Comparison of ENCODE assay signal across 8 mouse cellular contexts in genomic region chr3:94648755-94649590, GRCm38 (mm10). TPM values are rescaled to one million over a fixed set of nuclear protein-coding genes. Genes with fewer than 3 reads are reported as not detected.
DNase-seq lines count a peak whose midpoint lies in the region; ATAC-seq and TF ChIP-seq lines count a peak whose summit lies in the region.

No protein-coding gene starts in this region.

- TF ChIP-seq POLR2A in cerebellum, adult 2 months (IDR thresholded peaks at IDR 0.05; ENCODE audit: borderline replicate concordance, insufficient read depth, low read length), result no peak

- POLR2A ChIA-PET in Patski (lab: Charles Lee), result no interaction called here

- H3K27ac ChIP-seq in hindbrain, embryonic 10.5 days, result peak overlapping the region; percentile 29
- no peak overlapping the region for H3K27ac ChIP-seq in hindbrain, embryonic 14.5 days
- peak overlapping the region; percentile 48 for H3K27ac ChIP-seq in heart, embryonic 15.5 days
- H3K27ac ChIP-seq in lung, embryonic 15.5 days, result peak overlapping the region; percentile 87
- H3K27ac ChIP-seq in cerebellum, adult 2 months (ENCODE audit: insufficient read depth, low read length), result no peak overlapping the region

- no peaks in the 10 kb centered on the region for H3K9me3 ChIP-seq in hindbrain, embryonic 10.5 days
- H3K9me3 ChIP-seq in hindbrain, embryonic 14.5 days (ENCODE audit: control insufficient read depth, low read length), result no peaks in the 10 kb centered on the region
- H3K9me3 ChIP-seq in heart, embryonic 15.5 days (replicated peaks), result no peaks in the 10 kb centered on the region
- H3K9me3 ChIP-seq in lung, embryonic 15.5 days, result no peaks in the 10 kb centered on the region

- TF ChIP-seq CTCF in Patski (IDR thresholded peaks at IDR 0.05), result no peak
- no peak for TF ChIP-seq CTCF in cerebellum, adult 2 months (IDR thresholded peaks at IDR 0.05; ENCODE audit: borderline replicate concordance, insufficient read depth, low read depth, low read length)

- DNase-seq in hindbrain, embryonic 10.5 days (ENCODE audit: low spot score), result peak; percentile 2
- no peak for DNase-seq in hindbrain, embryonic 14.5 days (ENCODE audit: low spot score)
- peak; percentile 90 for DNase-seq in Patski (ENCODE audit: low read depth, low spot score)
- no peak for DNase-seq in spleen, postnatal 36 days (ENCODE audit: low spot score in 2 of 2)
- DNase-seq in cerebellum, adult 2 months, result no peak
- no peak for DNase-seq in spleen, adult 18-20 months

- 47% methylated on average over 6 of the region's 6 CpGs for WGBS in hindbrain, embryonic 10.5 days
- WGBS in hindbrain, embryonic 14.5 days, result 58% methylated on average over 6 of the region's 6 CpGs
- 30% methylated on average over 6 of the region's 6 CpGs for WGBS in heart, embryonic 15.5 days
- 11% methylated on average over 6 of the region's 6 CpGs for WGBS in lung, embryonic 15.5 days
- 24% methylated on average over 6 of the region's 6 CpGs for WGBS in cerebellum, adult 2 months

- no peak overlapping the region for H3K4me3 ChIP-seq in hindbrain, embryonic 10.5 days
- no peak overlapping the region for H3K4me3 ChIP-seq in hindbrain, embryonic 14.5 days (replicated peaks; ENCODE audit: low read length)
- H3K4me3 ChIP-seq in heart, embryonic 15.5 days, result no peak overlapping the region
- H3K4me3 ChIP-seq in lung, embryonic 15.5 days, result no peak overlapping the region
- no peak overlapping the region for H3K4me3 ChIP-seq in cerebellum, adult 2 months (replicated peaks; ENCODE audit: insufficient read depth, low read depth, low read length)

- no peaks in the 10 kb centered on the region for H3K27me3 ChIP-seq in hindbrain, embryonic 10.5 days (ENCODE audit: insufficient read depth, poor library complexity, severe bottlenecking)
- no peaks in the 10 kb centered on the region for H3K27me3 ChIP-seq in hindbrain, embryonic 14.5 days (ENCODE audit: control insufficient read depth, insufficient read depth, low read length)
- H3K27me3 ChIP-seq in Patski, result no peaks in the 10 kb centered on the region
- no peaks in the 10 kb centered on the region for H3K27me3 ChIP-seq in heart, embryonic 15.5 days
- H3K27me3 ChIP-seq in lung, embryonic 15.5 days, result no peaks in the 10 kb centered on the region
- no peaks in the 10 kb centered on the region for H3K27me3 ChIP-seq in cerebellum, adult 2 months (ENCODE audit: control insufficient read depth, insufficient read depth, low read length)

- CTCF ChIA-PET in Patski (lab: Charles Lee), result no interaction called here

- no peak for ATAC-seq in hindbrain, embryonic 14.5 days (ENCODE audit: low FRiP score)
- peak; percentile 97 for ATAC-seq in Patski
- ATAC-seq in heart, embryonic 15.5 days (replicated peaks; ENCODE audit: insufficient number of reproducible peaks, insufficient read depth, low FRiP score, low read depth), result peak; percentile 75
- peak; percentile 82 for ATAC-seq in lung, embryonic 15.5 days (ENCODE audit: borderline replicate concordance, extremely low read depth, low FRiP score, low TSS enrichment)

- no peak overlapping the region for H3K4me2 ChIP-seq in hindbrain, embryonic 14.5 days (replicated peaks)
- H3K4me2 ChIP-seq in heart, embryonic 15.5 days, result no peak overlapping the region
- no peak overlapping the region; the same call in 1 of the 2 replicates for H3K4me2 ChIP-seq in lung, embryonic 15.5 days

- no peak overlapping the region for H3K9ac ChIP-seq in hindbrain, embryonic 14.5 days
- H3K9ac ChIP-seq in heart, embryonic 15.5 days, result no peak overlapping the region
- no peak overlapping the region for H3K9ac ChIP-seq in lung, embryonic 15.5 days

- no peaks in the 10 kb centered on the region for H3K36me3 ChIP-seq in hindbrain, embryonic 10.5 days
- H3K36me3 ChIP-seq in hindbrain, embryonic 14.5 days (replicated peaks; ENCODE audit: control insufficient read depth, insufficient read depth), result no peaks in the 10 kb centered on the region
- H3K36me3 ChIP-seq in heart, embryonic 15.5 days, result no peaks in the 10 kb centered on the region
- no peaks in the 10 kb centered on the region for H3K36me3 ChIP-seq in lung, embryonic 15.5 days

- in situ Hi-C loops in Patski (cut with MboI; ENCODE audit: low pct_unique_long_range_greater_than_20kb), result no loop called here

- H3K4me1 ChIP-seq in hindbrain, embryonic 10.5 days (replicated peaks), result peaks cover 14% of the 10 kb centered on the region
- H3K4me1 ChIP-seq in hindbrain, embryonic 14.5 days (replicated peaks; ENCODE audit: control insufficient read depth, insufficient read depth, low read length), result no peaks in the 10 kb centered on the region; the same call in 1 of the 2 replicates
- peaks cover 13% of the 10 kb centered on the region for H3K4me1 ChIP-seq in heart, embryonic 15.5 days (replicated peaks)
- peaks cover 13% of the 10 kb centered on the region for H3K4me1 ChIP-seq in lung, embryonic 15.5 days
- H3K4me1 ChIP-seq in cerebellum, adult 2 months (ENCODE audit: control insufficient read depth, insufficient read depth, low read length), result 0 out of 2 replicates have a peak, but pooled peaks cover 2% of the 10 kb centered on the region

RNA-seq across cellular contexts. Expression of gene Gm10972, which starts 6.1 kb away (rescaled TPM):
- not detected in 2 replicates for polyA plus RNA-seq in hindbrain, embryonic 10.5 days (2016; fragmentation: Nextera tagmentation; extraction: Ambion mirVana)
- polyA plus RNA-seq in hindbrain, embryonic 14.5 days (2014; fragmentation: Nextera tagmentation; extraction: Ambion mirVana), result not detected in 2 replicates
- polyA plus RNA-seq in Patski (2021), result not detected
- not detected in 2 replicates for polyA plus RNA-seq in heart, embryonic 15.5 days (2015; fragmentation: Nextera tagmentation; extraction: Ambion mirVana)
- polyA plus RNA-seq in lung, embryonic 15.5 days (2015; fragmentation: Nextera tagmentation; extraction: Ambion mirVana), result not detected in 2 replicates
- polyA plus RNA-seq in cerebellum, adult 2 months (2012; rRNA removed), result not detected in 2 replicates

RNA-seq across cellular contexts. Expression of gene Tuft1, which starts 9.7 kb away (rescaled TPM):
- 3.5 and 3.7 TPM in 2 replicates for polyA plus RNA-seq in hindbrain, embryonic 10.5 days (2016; fragmentation: Nextera tagmentation; extraction: Ambion mirVana)
- polyA plus RNA-seq in hindbrain, embryonic 14.5 days (2014; fragmentation: Nextera tagmentation; extraction: Ambion mirVana), result 7.2 and 7.7 TPM in 2 replicates
- polyA plus RNA-seq in Patski (2021), result 62.3 TPM
- 5.3 and 7.2 TPM in 2 replicates for polyA plus RNA-seq in heart, embryonic 15.5 days (2015; fragmentation: Nextera tagmentation; extraction: Ambion mirVana)
- polyA plus RNA-seq in lung, embryonic 15.5 days (2015; fragmentation: Nextera tagmentation; extraction: Ambion mirVana), result 10.4 and 11.6 TPM in 2 replicates
- 7.0 and 7.4 TPM in 2 replicates for polyA plus RNA-seq in cerebellum, adult 2 months (2012; rRNA removed)

RNA-seq across cellular contexts. Expression of gene Selenbp2, which starts 44.4 kb away (rescaled TPM):
- 0.20 and 0.24 TPM in 2 replicates for polyA plus RNA-seq in hindbrain, embryonic 10.5 days (2016; fragmentation: Nextera tagmentation; extraction: Ambion mirVana)
- 0.56 TPM in 1 of 2 replicates, not detected in the other for polyA plus RNA-seq in hindbrain, embryonic 14.5 days (2014; fragmentation: Nextera tagmentation; extraction: Ambion mirVana)
- 0.36 TPM for polyA plus RNA-seq in Patski (2021)
- polyA plus RNA-seq in heart, embryonic 15.5 days (2015; fragmentation: Nextera tagmentation; extraction: Ambion mirVana), result 3.8 and 4.4 TPM in 2 replicates
- 7.5 and 8.5 TPM in 2 replicates for polyA plus RNA-seq in lung, embryonic 15.5 days (2015; fragmentation: Nextera tagmentation; extraction: Ambion mirVana)
- 0.44 TPM in 1 of 2 replicates, not detected in the other for polyA plus RNA-seq in cerebellum, adult 2 months (2012; rRNA removed)

Comparison
In these comparisons a context has a peak if more than half of its experiments do, and no peak if none do; other contexts are left out.
1. DNase-seq: peak in hindbrain, embryonic 10.5 days (single experiment) and Patski (single experiment); none in hindbrain, embryonic 14.5 days (single experiment), spleen, postnatal 36 days (0 of 2), cerebellum, adult 2 months (0 of 2) and spleen, adult 18-20 months (0 of 2).
2. H3K27ac ChIP-seq: peak in hindbrain, embryonic 10.5 days (single experiment), heart, embryonic 15.5 days (single experiment) and lung, embryonic 15.5 days (single experiment); none in hindbrain, embryonic 14.5 days (single experiment) and cerebellum, adult 2 months (single experiment).